Mouse (Mus musculus): ENCODE measurements around the gene Spns3. TPM values are rescaled to one million over a fixed set of nuclear protein-coding genes. Genes with fewer than 3 reads are reported as not detected.
A peak's percentile ranks its signal among the peaks of the same experiment; 100 is the strongest.

Gene Spns3
- polyA plus RNA-seq, 1 experiment from 2014 or later, result 0.16 TPM

DNA sequence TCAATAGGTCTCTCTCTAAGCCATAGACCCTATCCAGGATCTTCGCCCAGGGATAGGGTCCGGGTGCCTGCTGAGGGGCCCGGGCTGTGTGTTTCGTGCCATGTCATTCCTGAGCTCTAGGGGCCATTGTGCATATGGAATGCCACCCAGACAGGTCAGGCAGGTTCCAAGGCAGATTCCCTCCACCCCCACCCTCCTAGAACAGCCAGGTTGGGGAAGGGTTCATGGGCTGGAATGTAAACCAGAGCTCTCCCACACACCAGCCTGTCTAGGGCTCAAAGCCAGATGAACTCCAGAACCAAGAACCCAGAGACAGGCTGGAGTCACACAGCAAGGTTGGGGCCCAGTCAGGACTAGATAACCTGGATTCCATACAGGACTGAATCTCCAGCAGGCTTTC is 76.8 kb downstream of the Spns3 start:
- DNase-seq (ENCODE audit: low spot score), result no peak
- 76% methylated on average over 4 of the region's 4 CpGs for WGBS
- no peak overlapping the region for H3K27ac ChIP-seq
- no peaks in the 10 kb centered on the region for H3K9me3 ChIP-seq
- H3K4me1 ChIP-seq (replicated peaks), result peaks cover 84% of the 10 kb centered on the region
- no peak overlapping the region for H3K4me3 ChIP-seq
- H3K27me3 ChIP-seq (ENCODE audit: insufficient read depth, poor library complexity, severe bottlenecking), result no peaks in the 10 kb centered on the region
- H3K36me3 ChIP-seq, result 0 out of 2 replicates have a peak, but pooled peaks cover 3% of the 10 kb centered on the region

DNA sequence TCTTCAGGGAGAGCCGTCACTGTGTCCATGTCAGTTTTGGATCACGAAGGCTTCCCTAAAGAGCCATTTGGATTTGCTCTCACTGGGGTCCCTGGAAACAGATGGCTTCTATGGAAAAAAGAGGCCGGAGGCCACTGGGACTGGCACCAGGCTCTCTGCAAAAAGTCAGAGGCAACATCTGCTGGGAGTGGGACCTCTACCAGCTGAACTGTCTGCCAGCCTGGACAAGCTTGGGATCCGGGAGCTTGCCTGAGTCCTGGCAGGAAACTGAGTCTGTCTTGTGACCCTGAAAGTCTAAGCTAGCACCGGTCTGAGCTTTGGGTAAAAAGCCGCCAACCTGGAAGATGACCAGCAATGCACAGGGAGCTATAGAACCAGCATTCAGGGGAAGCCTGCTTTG is 78.9 kb downstream of the Spns3 start:
- no peak for DNase-seq (ENCODE audit: low spot score)
- H3K4me3 ChIP-seq, result no peak overlapping the region
- no peaks in the 10 kb centered on the region for H3K9me3 ChIP-seq
- H3K4me1 ChIP-seq (replicated peaks), result peaks cover 84% of the 10 kb centered on the region
- no peaks in the 10 kb centered on the region for H3K27me3 ChIP-seq (ENCODE audit: insufficient read depth, poor library complexity, severe bottlenecking)
- H3K36me3 ChIP-seq, result 0 out of 2 replicates have a peak, but pooled peaks cover 3% of the 10 kb centered on the region
- no peak overlapping the region; the same call in 1 of the 2 replicates for H3K27ac ChIP-seq
- 81% methylated on average over 6 of the region's 6 CpGs for WGBS

DNA sequence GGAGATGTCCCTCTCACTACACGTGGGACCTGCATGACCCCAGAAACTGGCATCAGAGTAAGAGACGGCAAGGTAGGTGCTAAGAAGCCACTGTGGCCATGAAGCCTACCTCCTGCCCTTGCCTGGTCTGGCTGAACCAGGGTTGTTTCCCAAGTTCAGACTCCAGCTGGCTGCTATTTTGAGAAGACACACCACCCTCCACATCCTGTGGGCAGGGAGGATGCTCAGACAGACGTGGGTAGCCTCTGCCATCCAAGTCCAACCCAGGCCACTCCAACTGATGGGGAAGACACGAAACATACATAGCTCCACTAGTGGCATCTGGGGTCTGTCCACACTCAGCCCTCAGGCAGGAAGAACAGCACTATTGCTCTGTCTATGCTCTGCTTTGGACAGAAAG is 80.3 kb downstream of the Spns3 start:
- no peak for DNase-seq (ENCODE audit: low spot score)
- Histone ChIP-seq H3K4me3 (no peak overlapping the region), H3K36me3 (0 out of 2 replicates have a peak, but pooled peaks cover 3% of the 10 kb centered on the region), H3K27me3 (ENCODE audit: insufficient read depth, poor library complexity, severe bottlenecking) (no peaks in the 10 kb centered on the region), H3K27ac (peak overlapping the region; percentile 50; the same call in 1 of the 2 replicates), H3K9me3 (no peaks in the 10 kb centered on the region), H3K4me1 (replicated peaks) (peaks cover 84% of the 10 kb centered on the region)
- 69% methylated on average over 4 of the region's 4 CpGs for WGBS

DNA sequence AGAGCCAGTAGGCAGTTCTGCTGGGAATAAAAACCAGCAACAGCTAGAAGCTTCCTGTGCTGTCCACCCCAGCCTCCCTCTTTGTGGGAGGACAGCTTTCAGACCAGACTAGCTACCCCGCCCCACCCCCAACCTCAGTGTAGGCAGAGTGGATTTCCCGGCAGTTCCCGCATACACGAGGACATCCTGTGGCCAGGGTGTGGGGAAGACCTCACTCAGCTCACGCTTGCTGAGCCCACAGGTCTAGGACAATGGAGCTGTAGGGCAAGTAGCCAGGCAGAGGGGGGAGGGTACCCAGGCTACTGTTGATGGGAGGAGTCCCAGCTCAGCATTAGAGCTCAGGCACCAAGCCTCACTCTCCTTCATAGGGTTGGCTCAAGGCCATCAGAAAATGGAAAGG is 81.1 kb downstream of the Spns3 start:
- Histone ChIP-seq H3K4me1 (replicated peaks) (peaks cover 84% of the 10 kb centered on the region), H3K27ac (peak overlapping the region; percentile 79), H3K36me3 (0 out of 2 replicates have a peak, but pooled peaks cover 3% of the 10 kb centered on the region), H3K27me3 (ENCODE audit: insufficient read depth, poor library complexity, severe bottlenecking) (no peaks in the 10 kb centered on the region), H3K4me3 (no peak overlapping the region), H3K9me3 (no peaks in the 10 kb centered on the region)
- WGBS, result 29% methylated on average over 5 of the region's 5 CpGs
- no peak for DNase-seq (ENCODE audit: low spot score)

DNA sequence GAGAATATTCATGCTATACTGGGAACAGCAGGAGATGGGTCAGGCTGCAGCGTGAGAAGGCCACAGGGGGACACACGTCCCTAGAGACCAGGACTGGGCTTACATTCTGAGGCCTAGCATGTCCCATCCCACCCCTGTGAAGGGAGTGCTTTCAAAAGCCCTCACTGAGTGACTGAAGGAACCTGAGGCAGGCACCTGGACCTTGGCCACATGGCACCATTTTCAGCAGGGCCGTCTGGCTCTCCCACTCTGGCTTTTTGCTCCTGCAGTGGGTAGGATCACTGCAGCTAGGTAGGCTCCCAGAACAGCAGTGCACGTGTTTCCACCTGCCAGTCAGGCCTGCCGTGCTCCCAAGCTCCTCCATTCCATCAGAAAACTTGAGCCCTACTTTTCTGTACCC is 81.8 kb downstream of the Spns3 start:
- Histone ChIP-seq H3K4me3 (no peak overlapping the region), H3K9me3 (no peaks in the 10 kb centered on the region), H3K4me1 (replicated peaks) (peaks cover 85% of the 10 kb centered on the region), H3K27ac (peak overlapping the region; percentile 79), H3K36me3 (0 out of 2 replicates have a peak, but pooled peaks cover 3% of the 10 kb centered on the region), H3K27me3 (ENCODE audit: insufficient read depth, poor library complexity, severe bottlenecking) (no peaks in the 10 kb centered on the region)
- no peak for DNase-seq (ENCODE audit: low spot score)
- 72% methylated on average over 5 of the region's 5 CpGs for WGBS

DNA sequence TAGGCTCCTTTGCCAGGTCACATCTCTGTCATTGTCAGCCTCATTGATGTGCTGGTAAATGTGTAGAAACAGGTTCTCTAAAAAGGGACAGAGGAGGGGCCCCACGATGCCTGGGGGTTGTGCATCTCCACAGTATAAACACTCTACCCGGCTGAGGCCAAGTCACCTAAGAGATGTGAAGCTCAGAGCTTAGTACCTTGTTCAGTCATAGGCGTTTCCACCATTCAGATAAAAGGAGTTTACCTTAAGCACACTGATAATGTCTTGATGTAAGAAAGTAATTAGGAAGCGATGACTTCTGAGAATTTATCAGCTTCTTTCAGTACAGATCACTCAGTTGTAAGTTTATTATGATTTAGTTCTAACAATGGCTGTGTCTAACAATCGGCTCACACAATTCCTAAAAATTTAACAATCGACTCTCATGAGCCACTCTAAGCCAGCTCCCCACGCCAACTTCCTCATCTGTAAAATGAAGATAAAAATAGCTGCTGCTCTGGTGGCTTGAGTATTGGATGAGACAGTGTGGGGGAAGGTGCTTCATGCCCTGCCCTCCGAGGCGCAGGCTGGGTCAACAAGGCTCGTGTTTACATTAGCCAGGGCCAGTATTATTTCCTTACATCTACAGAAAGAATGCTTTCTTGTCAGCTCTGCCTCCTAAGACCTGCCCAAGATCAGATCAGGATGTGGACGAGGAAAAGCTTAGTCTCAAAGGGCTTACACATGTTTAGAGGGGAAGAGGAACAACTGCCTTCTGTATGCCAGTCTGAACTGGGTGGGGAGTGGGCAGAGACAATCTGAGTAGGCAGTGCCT is 83.4 kb downstream of the Spns3 start:
- H3K36me3 ChIP-seq, result no peaks in the 10 kb centered on the region
- peaks cover 82% of the 10 kb centered on the region for H3K4me1 ChIP-seq (replicated peaks)
- H3K27ac ChIP-seq, result peak overlapping the region; percentile 72
- H3K27me3 ChIP-seq (ENCODE audit: insufficient read depth, poor library complexity, severe bottlenecking), result no peaks in the 10 kb centered on the region
- WGBS, result 67% methylated on average over 11 of the region's 11 CpGs
- no peak for DNase-seq (ENCODE audit: low spot score)
- no peak overlapping the region for H3K4me3 ChIP-seq
- H3K9me3 ChIP-seq, result no peaks in the 10 kb centered on the region

DNA sequence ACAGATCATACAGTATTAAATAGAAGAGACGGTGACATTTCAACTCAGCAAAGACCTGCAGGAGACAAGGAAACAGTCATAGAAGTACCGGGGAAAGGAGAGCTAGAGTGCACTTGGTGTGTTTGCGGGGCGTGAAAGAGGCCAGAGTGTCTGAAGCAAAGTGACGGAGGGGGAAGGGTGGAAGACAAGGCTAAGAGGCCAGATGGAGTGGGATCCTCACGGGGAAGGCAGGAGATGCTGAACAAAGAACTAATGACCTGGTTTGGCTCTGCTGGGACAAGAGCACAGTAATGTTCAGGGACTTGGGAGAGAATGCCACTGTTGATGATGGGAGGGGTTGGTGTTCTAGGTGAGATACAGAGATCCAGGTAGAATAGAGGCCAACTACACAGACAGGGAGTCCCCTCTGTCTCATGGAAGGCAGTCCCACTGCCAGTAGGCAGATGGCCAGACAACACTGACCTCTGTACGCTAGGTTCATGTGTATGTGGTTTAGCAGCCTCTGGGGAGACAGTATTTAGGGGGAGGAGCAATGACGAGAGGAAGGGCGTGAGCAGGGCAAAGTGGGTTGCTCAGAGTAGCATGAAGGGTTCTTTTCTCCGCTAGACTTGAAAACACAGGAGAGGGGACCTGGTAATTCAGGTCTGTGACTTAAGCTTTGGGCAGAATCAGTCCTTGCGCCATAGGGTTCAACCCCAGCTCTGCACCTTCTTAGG is 84.2 kb downstream of the Spns3 start:
- H3K4me3 ChIP-seq, result no peak overlapping the region
- H3K9me3 ChIP-seq, result no peaks in the 10 kb centered on the region
- H3K27ac ChIP-seq, result peak overlapping the region; percentile 72
- no peaks in the 10 kb centered on the region for H3K27me3 ChIP-seq (ENCODE audit: insufficient read depth, poor library complexity, severe bottlenecking)
- H3K36me3 ChIP-seq, result no peaks in the 10 kb centered on the region
- peaks cover 85% of the 10 kb centered on the region for H3K4me1 ChIP-seq (replicated peaks)
- DNase-seq (ENCODE audit: low spot score), result no peak
- WGBS, result 65% methylated on average over 11 of the region's 11 CpGs

DNA sequence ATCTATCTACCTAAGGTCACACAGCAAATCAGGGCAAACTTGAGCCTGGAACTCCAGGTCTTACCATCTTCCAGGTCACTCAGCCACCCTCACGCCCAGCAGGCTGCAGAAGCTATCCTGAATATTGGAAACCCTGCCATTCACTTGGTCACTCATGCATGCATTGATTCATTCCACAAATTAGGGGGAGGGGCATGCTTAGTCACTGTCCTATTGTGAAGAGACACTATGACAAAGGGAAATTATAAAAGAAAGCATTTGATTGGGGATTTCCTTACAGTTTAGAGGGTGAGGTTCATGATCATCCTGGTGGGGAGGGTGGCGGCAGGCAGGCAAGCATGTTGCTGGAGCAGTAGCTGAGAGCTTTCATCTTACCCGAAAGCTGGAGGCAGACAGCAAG is 85.5 kb downstream of the Spns3 start:
- 42% methylated on average over 3 of the region's 3 CpGs for WGBS
- H3K9me3 ChIP-seq, result no peaks in the 10 kb centered on the region
- no peaks in the 10 kb centered on the region for H3K36me3 ChIP-seq
- H3K4me1 ChIP-seq (replicated peaks), result peaks cover 80% of the 10 kb centered on the region
- H3K27me3 ChIP-seq (ENCODE audit: insufficient read depth, poor library complexity, severe bottlenecking), result no peaks in the 10 kb centered on the region
- no peak for DNase-seq (ENCODE audit: low spot score)
- H3K4me3 ChIP-seq, result no peak overlapping the region
- peak overlapping the region; percentile 72 for H3K27ac ChIP-seq

DNA sequence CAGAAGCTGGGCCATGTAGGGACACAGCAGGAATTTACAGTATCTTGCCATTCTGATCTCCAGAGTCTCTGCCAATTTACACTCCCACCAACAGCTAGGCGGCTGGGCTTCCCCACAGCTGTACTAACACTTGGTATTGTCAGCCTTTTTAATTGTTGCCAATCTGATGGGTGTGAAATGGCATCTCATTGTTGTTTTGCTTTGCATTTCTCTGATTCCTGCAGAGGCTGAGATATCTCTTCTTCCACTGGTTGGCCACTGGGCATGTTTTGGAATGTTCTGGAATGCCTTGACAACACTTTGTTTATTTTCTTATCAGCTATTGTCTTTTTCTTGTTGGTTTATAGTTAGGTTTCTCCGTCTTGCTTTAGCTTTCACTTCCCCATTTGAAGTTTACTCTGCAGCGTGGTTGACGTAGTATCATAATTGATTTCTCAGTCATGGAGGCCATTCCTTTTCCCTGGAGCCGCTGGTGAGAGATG is 88.8 kb downstream of the Spns3 start:
- 41% methylated on average over 5 of the region's 5 CpGs for WGBS
- Histone ChIP-seq H3K4me3 (no peak overlapping the region), H3K4me1 (replicated peaks) (peaks cover 66% of the 10 kb centered on the region), H3K9me3 (no peaks in the 10 kb centered on the region), H3K27ac (0 out of 2 replicates have a peak overlapping the region, but pooled peaks have one; percentile 66), H3K36me3 (0 out of 2 replicates have a peak, but pooled peaks cover 2% of the 10 kb centered on the region), H3K27me3 (ENCODE audit: insufficient read depth, poor library complexity, severe bottlenecking) (no peaks in the 10 kb centered on the region)
- DNase-seq (ENCODE audit: low spot score), result no peak

DNA sequence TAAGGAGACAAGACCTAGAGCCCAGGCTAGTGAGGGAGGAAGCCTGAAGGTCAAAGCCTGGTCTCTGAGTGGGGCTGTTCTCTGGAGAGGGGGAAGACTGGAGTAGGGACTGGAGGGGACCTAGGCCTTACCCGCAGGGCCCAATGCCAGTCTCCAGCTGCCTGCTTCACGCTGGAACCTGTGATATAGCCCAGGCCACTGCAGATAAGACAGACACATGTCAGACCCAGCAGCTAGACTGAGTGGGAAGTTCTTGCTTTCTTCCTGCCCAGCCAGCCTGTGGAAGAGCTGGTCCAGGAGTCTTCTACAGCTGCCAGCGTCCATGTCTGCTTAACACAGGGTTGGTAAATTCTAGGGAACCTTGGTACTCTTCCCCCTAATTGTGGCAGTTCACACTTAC is 91.8 kb downstream of the Spns3 start:
- 85% methylated on average over 3 of the region's 3 CpGs for WGBS
- peaks cover 24% of the 10 kb centered on the region for H3K36me3 ChIP-seq
- H3K27ac ChIP-seq, result peak overlapping the region; percentile 59

DNA sequence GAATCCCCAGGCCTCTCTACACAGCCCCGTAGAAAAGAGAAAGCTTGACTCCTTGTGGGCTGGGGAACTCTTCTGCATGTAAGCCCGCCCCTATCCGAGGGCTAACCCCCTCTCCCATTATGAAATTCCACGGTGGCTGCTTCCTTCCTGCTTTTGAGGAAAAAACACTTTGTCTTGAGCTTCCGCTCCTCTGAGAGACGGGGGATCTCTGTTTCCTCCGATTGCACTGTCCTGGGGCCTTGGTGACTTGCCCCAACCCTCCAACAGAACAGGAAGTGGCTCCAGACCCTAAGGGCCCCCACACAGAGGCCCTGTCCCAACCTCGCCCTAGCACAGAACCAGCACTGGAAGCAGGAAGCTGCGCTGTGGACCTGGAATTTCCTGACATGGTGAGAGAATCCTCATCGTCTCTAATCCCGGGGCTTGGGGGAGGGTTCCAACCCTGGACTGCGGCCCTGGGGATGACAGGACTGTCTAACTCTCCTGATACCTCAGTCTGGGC is 92.3 kb downstream of the Spns3 start:
- H3K27ac ChIP-seq, result peak overlapping the region; percentile 59
- no peak overlapping the region for H3K4me3 ChIP-seq
- no peaks in the 10 kb centered on the region for H3K9me3 ChIP-seq
- no peaks in the 10 kb centered on the region for H3K27me3 ChIP-seq (ENCODE audit: insufficient read depth, poor library complexity, severe bottlenecking)
- WGBS, result 73% methylated on average over 12 of the region's 12 CpGs
- H3K36me3 ChIP-seq, result peaks cover 28% of the 10 kb centered on the region
- DNase-seq (ENCODE audit: low spot score), result no peak
- H3K4me1 ChIP-seq (replicated peaks), result peaks cover 71% of the 10 kb centered on the region

More for the DNA sequence above, 91.8 kb downstream of the Spns3 start:
- Histone ChIP-seq H3K4me3 (no peak overlapping the region), H3K9me3 (no peaks in the 10 kb centered on the region), H3K27me3 (ENCODE audit: insufficient read depth, poor library complexity, severe bottlenecking) (no peaks in the 10 kb centered on the region), H3K4me1 (replicated peaks) (peaks cover 66% of the 10 kb centered on the region)
- DNase-seq (ENCODE audit: low spot score), result no peak

DNA sequence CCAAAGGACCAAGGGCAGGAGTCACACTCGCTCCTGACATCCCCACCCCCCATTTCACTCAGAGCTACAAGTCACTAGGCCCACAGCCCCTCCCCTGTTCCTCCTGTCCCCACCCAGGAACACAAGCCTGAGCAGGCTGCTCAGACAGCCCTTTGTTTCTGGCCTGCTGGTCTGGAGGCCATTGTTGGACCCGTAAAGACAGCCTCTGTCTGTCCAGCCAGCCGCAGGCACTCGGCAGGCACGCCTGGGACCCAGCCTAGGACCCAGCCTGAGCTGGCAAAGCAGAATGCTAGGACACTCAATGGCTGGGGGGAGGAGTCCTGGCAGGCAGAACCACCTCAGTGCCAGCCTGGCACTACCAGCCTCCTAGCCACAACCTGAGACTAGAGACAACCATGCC is 94.6 kb downstream of the Spns3 start:
- no peaks in the 10 kb centered on the region for H3K27me3 ChIP-seq (ENCODE audit: insufficient read depth, poor library complexity, severe bottlenecking)
- H3K9me3 ChIP-seq, result no peaks in the 10 kb centered on the region
- WGBS, result 31% methylated on average over 5 of the region's 5 CpGs
- peaks cover 60% of the 10 kb centered on the region for H3K4me1 ChIP-seq (replicated peaks)
- H3K27ac ChIP-seq, result peak overlapping the region; percentile 90
- DNase-seq (ENCODE audit: low spot score), result peak; percentile 43
- no peak overlapping the region; the same call in 1 of the 2 replicates for H3K4me3 ChIP-seq
- peaks cover 52% of the 10 kb centered on the region for H3K36me3 ChIP-seq

Measured in hindbrain, embryonic 10.5 days (tissue).